Mouse (Mus musculus) liver, adult 2 months (tissue): Measurements from ENCODE around the gene Ndufv1. TPM values are rescaled to one million over a fixed set of nuclear protein-coding genes. Genes with fewer than 3 reads are reported as not detected.
A peak's percentile ranks its signal among the peaks of the same experiment; 100 is the strongest.
"Not testable (repeated sequence)": the region's sequence is repeated elsewhere in the genome, so short reads cannot be mapped to it uniquely, and the experiment has no call there.

Experiments
- DNase-seq: peaks from one replicate; pipeline ENCODE4 v3.0.0-alpha.2; 2011; ENCODE audit warnings: low read depth, low spot score; ENCODE audit errors: extremely low read depth
- H3K27ac ChIP-seq: fragments of 200-500 bp; replicated peaks from 2 replicates; pipeline ENCODE4 v1.5.1; 2012; ENCODE audit warnings: low read depth, mild to moderate bottlenecking, control low read depth, inconsistent platforms, low read length; ENCODE audit not compliant: insufficient read depth
- H3K27me3 ChIP-seq: fragments of 200-500 bp; 2 replicates; pipeline ENCODE4 v1.6.1; 2012; ENCODE audit warnings: mild to moderate bottlenecking, moderate library complexity, low read length, inconsistent platforms; ENCODE audit not compliant: control insufficient read depth, insufficient read depth
- H3K36me3 ChIP-seq: fragments of 200-500 bp; 2 replicates; pipeline ENCODE4 v1.6.1; 2012; ENCODE audit warnings: low read length, inconsistent platforms; ENCODE audit not compliant: control insufficient read depth, insufficient read depth
- H3K4me1 ChIP-seq: fragments of 200-500 bp; 2 replicates; pipeline ENCODE4 v1.6.1; 2011; ENCODE audit warnings: low read length; ENCODE audit not compliant: control insufficient read depth, insufficient read depth
- H3K4me3 ChIP-seq: fragments of 200-500 bp; 2 replicates; pipeline ENCODE4 v1.5.1; 2011; ENCODE audit warnings: low read depth, mild to moderate bottlenecking, control low read depth, low read length, moderate library complexity; ENCODE audit not compliant: insufficient read depth
- H3K79me2 ChIP-seq: fragments of 200-500 bp; 2 replicates; pipeline ENCODE4 v1.6.1; 2012; ENCODE audit warnings: inconsistent platforms, mild to moderate bottlenecking, low read length, moderate library complexity; ENCODE audit not compliant: control insufficient read depth, insufficient read depth
- H3K9ac ChIP-seq: fragments of 200-500 bp; 2 replicates; pipeline ENCODE4 v1.6.1; 2012; ENCODE audit warnings: low read depth, mild to moderate bottlenecking, control low read depth, inconsistent platforms, low read length
- CTCF ChIP-seq: fragments of 200-500 bp; IDR thresholded peaks from 2 replicates; pipeline ENCODE4 v1.5.1; 2011; ENCODE audit warnings: low read depth, low read length, control low read depth
- POLR2A ChIP-seq: fragments of 200-500 bp; IDR thresholded peaks from 2 replicates; pipeline ENCODE4 v1.6.1; 2011; ENCODE audit warnings: low read length, control low read depth; ENCODE audit not compliant: insufficient read depth; ENCODE audit errors: extremely low read depth
- WGBS: fragments of 180-500 bp; shearing (Covaris S2); methylation state at CpG from one replicate; pipeline ENCODE4 v1.1.7; 2018; 5-methylcytosine and 5-hydroxymethylcytosine counted together
- polyA plus RNA-seq: library from polyadenylated mRNA; depleted of rRNA; stranded (reverse); fragments of >200 nt; gene quantifications from 2 replicates; pipeline ENCODE4 v1.2.3, GENCODE M21; 2012; rRNA removed
- total RNA-seq: library from RNA; depleted of rRNA; stranded (reverse); fragments of >200 nt; gene quantifications from 2 replicates; pipeline ENCODE4 v1.2.3, GENCODE M21; 2014; rRNA removed

Ndufv1 gene
- total RNA-seq (189 and 197 TPM in 2 replicates), polyA plus RNA-seq (239 and 251 TPM in 2 replicates)

GRCm38 (mm10) chr19:4012432-4013022 is at the start of gene Ndufv1:
Gene Ndufv1 (minus strand): TSS chr19:4012806.
- Histone ChIP-seq H3K27ac (peak within 1 kb of the TSS; percentile 78), H3K79me2 (no peaks in the 10 kb centered on the region; the same call in 1 of the 2 replicates), H3K36me3 (peaks cover 13% of the 10 kb centered on the region; the same call in 1 of the 2 replicates), H3K27me3 (no peaks in the 10 kb centered on the region), H3K9ac (peak within 1 kb of the TSS; percentile 91), H3K4me1 (peaks cover 9% of the 10 kb centered on the region), H3K4me3 (peak within 1 kb of the TSS; percentile 94)
- WGBS: under 1% methylated on average over 45 of the region's 45 CpGs
- peak; percentile 99 for DNase-seq
- peak; percentile 63 for TF ChIP-seq CTCF
- peak; percentile 81 for TF ChIP-seq POLR2A

GRCm38 (mm10) chr19:4060899-4061465 is 48.4 kb upstream of the Ndufv1 start:
- no peaks in the 10 kb centered on the region for H3K36me3 ChIP-seq
- H3K9ac ChIP-seq: peak overlapping the region; percentile 7; the same call in 1 of the 2 replicates
- TF ChIP-seq CTCF: no peak
- TF ChIP-seq POLR2A: peak; percentile 53; the same call in 1 of the 2 replicates
- no peaks in the 10 kb centered on the region for H3K27me3 ChIP-seq
- DNase-seq: no peak
- H3K4me1 ChIP-seq: peaks cover 20% of the 10 kb centered on the region
- H3K79me2 ChIP-seq: no peaks in the 10 kb centered on the region
- WGBS: 34% methylated on average over 6 of the region's 6 CpGs
- peak overlapping the region; percentile 70 for H3K27ac ChIP-seq
- H3K4me3 ChIP-seq: no peak overlapping the region

DNA sequence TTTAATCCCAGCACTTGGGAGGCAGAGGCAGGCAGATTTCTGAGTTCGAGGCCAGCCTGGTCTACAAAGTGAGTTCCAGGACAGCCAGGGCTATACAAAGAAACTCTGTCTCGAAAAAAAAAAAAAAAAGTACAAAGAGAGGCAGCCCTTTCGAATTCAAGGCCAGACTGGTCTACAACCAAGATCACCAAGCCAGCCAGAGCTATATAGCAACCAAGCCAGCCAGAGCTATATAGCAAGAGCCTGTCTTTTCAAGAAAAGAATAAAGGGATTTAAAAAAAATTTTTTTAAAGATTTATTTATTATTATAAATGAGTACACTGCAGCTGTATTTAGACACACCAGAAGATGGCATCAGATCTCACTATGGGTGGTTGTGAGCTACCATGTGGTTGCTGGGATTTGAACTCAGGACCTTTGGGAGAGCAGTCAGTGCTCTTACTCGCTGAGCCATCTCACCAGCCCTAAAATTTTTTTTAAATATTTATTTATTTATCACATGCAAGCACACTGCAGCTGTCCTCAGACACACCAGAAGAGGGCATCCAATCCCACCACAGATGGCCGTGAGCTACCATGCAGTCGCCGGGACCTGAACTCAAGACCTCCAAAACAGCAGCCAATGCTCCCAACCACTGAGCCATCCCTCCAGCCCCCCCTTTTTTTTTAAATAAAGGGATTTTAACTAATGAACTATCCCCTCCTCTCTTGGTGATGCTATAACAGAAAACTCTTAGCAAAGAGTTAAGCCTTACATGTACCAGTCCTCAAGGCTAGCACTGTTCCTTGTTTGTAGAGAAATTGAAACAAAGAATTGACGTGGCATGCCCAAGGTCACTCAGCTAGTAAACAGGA is 47.7 kb upstream of the Ndufv1 start:
- H3K4me3 ChIP-seq, H3K9ac ChIP-seq, H3K79me2 ChIP-seq, H3K27me3 ChIP-seq, H3K36me3 ChIP-seq: not testable (repeated sequence)
- 23% methylated on average over 8 of the region's 8 CpGs for WGBS
- H3K4me1 ChIP-seq: peaks cover 25% of the 10 kb centered on the region
- DNase-seq: peak; percentile 90
- peak overlapping the region; percentile 52 for H3K27ac ChIP-seq
- TF ChIP-seq CTCF (peak; percentile 62), POLR2A (peak; percentile 73)

GRCm38 (mm10) chr19:4059069-4059740 is 46.6 kb upstream of the Ndufv1 start, which contains the start of gene Gstp3:
Gene Gstp3 (minus strand): TSS chr19:4059569.
- TF ChIP-seq POLR2A (0 out of 2 replicates have a peak, but pooled peaks have one; percentile 53), CTCF (no peak)
- Histone ChIP-seq H3K9ac (peak within 1 kb of the TSS; percentile 9; the same call in 1 of the 2 replicates), H3K79me2 (no peaks in the 10 kb centered on the region), H3K27ac (peak within 1 kb of the TSS; percentile 71), H3K4me3 (no peak within 1 kb of the TSS), H3K4me1 (peaks cover 28% of the 10 kb centered on the region), H3K27me3 (no peaks in the 10 kb centered on the region), H3K36me3 (no peaks in the 10 kb centered on the region)
- 19% methylated on average over 15 of the region's 15 CpGs for WGBS
- DNase-seq: peak; percentile 99

DNA sequence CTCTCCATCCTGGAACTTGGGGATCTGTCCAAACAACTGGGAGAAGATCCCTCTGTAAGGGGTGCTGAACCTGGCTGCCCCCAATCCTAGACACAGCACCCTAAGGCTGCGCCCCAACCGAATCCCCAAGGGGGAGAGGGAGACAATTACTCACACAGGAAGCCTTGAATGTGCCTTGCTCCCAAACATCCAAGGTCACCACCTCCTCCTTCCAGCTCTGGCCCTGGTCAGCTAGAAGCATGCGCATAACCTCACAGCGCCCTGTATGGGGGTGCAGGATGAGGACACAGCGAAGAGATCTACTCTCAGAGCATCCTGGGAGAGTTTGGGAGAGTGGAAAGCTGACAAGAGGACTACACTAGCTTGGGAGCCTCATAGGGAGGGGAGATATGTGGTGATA is 46.0 kb upstream of the Ndufv1 start:
- Histone ChIP-seq H3K4me3 (no peak overlapping the region), H3K9ac (no peak overlapping the region), H3K79me2 (no peaks in the 10 kb centered on the region), H3K27me3 (no peaks in the 10 kb centered on the region), H3K4me1 (peaks cover 28% of the 10 kb centered on the region), H3K27ac (peak overlapping the region; percentile 71), H3K36me3 (no peaks in the 10 kb centered on the region)
- 69% methylated on average over 5 of the region's 5 CpGs for WGBS
- no peak for TF ChIP-seq POLR2A
- no peak for TF ChIP-seq CTCF
- no peak for DNase-seq
